Mouse (Mus musculus) gastrocnemius, postnatal 4 days (tissue): Measurements from ENCODE around the gene Slco1a1. TPM values are rescaled to one million over a fixed set of nuclear protein-coding genes. Genes with fewer than 3 reads are reported as not detected.
"Not testable (repeated sequence)": the region's sequence is repeated elsewhere in the genome, so short reads cannot be mapped to it uniquely, and the experiment has no call there.

Experiments used
- DNase-seq, 2 experiments: peaks; one replicate each; pipeline ENCODE4 v3.0.0; 2021 to 2022; ENCODE audit warnings: low spot score in 2 of 2, mixed read lengths in 2 of 2
- long read RNA-seq, 2 experiments: library from polyadenylated mRNA; stranded (forward); transcript quantifications; one replicate each; pipeline ENCODE4 v2.0.0; 2021
- total RNA-seq, 2 experiments: library from RNA; stranded (reverse); gene quantifications; 2 replicates each; pipeline ENCODE4 v1.2.3; 2021

Gene Slco1a1
- not detected for total RNA-seq
- long read RNA-seq, experiment 1 = 0 reads
- long read RNA-seq, experiment 2 = 0 reads

GRCm38 (mm10) chr6:141946862-141947261 is at the start of gene Slco1a1:
Gene Slco1a1, minus strand, starts transcription at chr6:141946962.
- no peak for DNase-seq

GRCm38 (mm10) chr6:141986772-141987171 is 40.0 kb upstream of the Slco1a1 start:
- DNase-seq = no peak

- no peak for DNase-seq
Observed at GRCm38 (mm10) chr6:141984644-141985043, 37.9 kb upstream of the Slco1a1 start.

GRCm38 (mm10) chr6:141962420-141962819 is 15.7 kb upstream of the Slco1a1 start:
- no peak for DNase-seq

- DNase-seq = no peak
Observed at GRCm38 (mm10) chr6:141961861-141962260, 15.1 kb upstream of the Slco1a1 start.

GRCm38 (mm10) chr6:141960482-141960881 is 13.7 kb upstream of the Slco1a1 start:
- DNase-seq = no peak

- DNase-seq = no peak
Observed at GRCm38 (mm10) chr6:141940451-141940850, 6.3 kb downstream of the Slco1a1 start.

GRCm38 (mm10) chr6:141898197-141898596 is 48.6 kb downstream of the Slco1a1 start:
- DNase-seq = no peak

GRCm38 (mm10) chr6:141889723-141890122 is 57.0 kb downstream of the Slco1a1 start:
- no peak for DNase-seq

- DNase-seq = no peak
Observed at GRCm38 (mm10) chr6:141888248-141888647, 58.5 kb downstream of the Slco1a1 start.

GRCm38 (mm10) chr6:141882581-141882980 is 64.2 kb downstream of the Slco1a1 start:
- DNase-seq = no peak

- DNase-seq = not testable (repeated sequence)
Observed at GRCm38 (mm10) chr6:141875742-141876141, 71.0 kb downstream of the Slco1a1 start.

GRCm38 (mm10) chr6:141871711-141872110 is 75.1 kb downstream of the Slco1a1 start:
- DNase-seq = no peak

- no peak for DNase-seq
Observed at GRCm38 (mm10) chr6:141868735-141869134, 78.0 kb downstream of the Slco1a1 start.

GRCm38 (mm10) chr6:141866026-141866425 is 80.7 kb downstream of the Slco1a1 start:
- DNase-seq = no peak

GRCm38 (mm10) chr6:141857735-141858531 is 88.8 kb downstream of the Slco1a1 start:
- DNase-seq = no peak

Other genes starting within 250 kb of the Slco1a1 start
- not detected for gene Gm5724, start 173.2 kb downstream of the Slco1a1 start, total RNA-seq
- gene Slco1a4, start 90.8 kb downstream of the Slco1a1 start, total RNA-seq = under 1 TPM; 0.21 to 0.32 TPM
- not detected for gene Gm6614, start 64.5 kb upstream of the Slco1a1 start, total RNA-seq